In genomic region chr14:56812520-56813036, GRCm38 (mm10) we compare ENCODE assay signal across 8 mouse cellular contexts. TPM values are rescaled to one million over a fixed set of nuclear protein-coding genes. Genes with fewer than 3 reads are reported as not detected.
DNase-seq lines count a peak whose midpoint lies in the region; ATAC-seq lines count a peak whose summit lies in the region.

No protein-coding gene starts in this region.

- peak; percentile 87 for DNase-seq in adipocyte (ENCODE audit: low spot score)
- DNase-seq in embryo, embryonic 10 days (ENCODE audit: low spot score) = peak; percentile 85
- peak; percentile 60 for DNase-seq in gastrocnemius, postnatal 10 days
- DNase-seq in left cerebral cortex, postnatal 10 days (ENCODE audit: extremely low spot score in 1 of 2, low spot score in 2 of 2) = peak; percentile 78 to 80
- DNase-seq in right cerebral cortex, postnatal 36 days (ENCODE audit: low spot score in 2 of 2) = peak; percentile 68 to 70
- DNase-seq in yolk sac, embryonic 10.5 days (ENCODE audit: low spot score) = peak; percentile 83

- peak; percentile 41 for ATAC-seq in inflammation-experienced regulatory T-cells, adult 6 months
- peak; percentile 51 for ATAC-seq in megakaryocyte-erythroid progenitor cell, adult 5-6 weeks (replicated peaks; ENCODE audit: low FRiP score, low TSS enrichment, poor library complexity, severe bottlenecking)

- intact Hi-C loops in left cerebral cortex, postnatal 10 days (cut with DNase I) = loop anchor here (10.0 kb wide), 1 partner anchor 72 kb away; the partner anchor contains the start of gene Zmym2

RNA-seq across cellular contexts. Expression of gene Zmym5, which starts 1.1 kb away (rescaled TPM):
- 10 to 100 TPM; 18.9 to 24.3 TPM for total RNA-seq in gastrocnemius, postnatal 10 days (2021)
- 10 to 100 TPM; 47.0 to 64.4 (median 50.1) TPM for polyA plus RNA-seq in inflammation-experienced regulatory T-cells, adult 6 months (2017; shearing (Covaris generic))
- total RNA-seq in left cerebral cortex, postnatal 10 days (2021) = 10 to 100 TPM; 27.0 to 27.2 TPM
- total RNA-seq in megakaryocyte-erythroid progenitor cell, adult 5-6 weeks (2014; fragmentation: Nextera tagmentation) = 30.1 and 31.3 TPM in 2 replicates
- 24.9 and 41.6 TPM in 2 replicates for total RNA-seq in megakaryocyte-erythroid progenitor cell, adult 5-6 weeks (2017)

RNA-seq across cellular contexts. Expression of gene Pspc1, which starts 34.5 kb away (rescaled TPM):
- 10 to 100 TPM; 15.6 to 17.8 TPM for total RNA-seq in gastrocnemius, postnatal 10 days (2021)
- 10 to 100 TPM; 11.5 to 21.5 (median 18.4) TPM for polyA plus RNA-seq in inflammation-experienced regulatory T-cells, adult 6 months (2017; shearing (Covaris generic))
- total RNA-seq in left cerebral cortex, postnatal 10 days (2021) = 10 to 100 TPM; 70.5 to 80.4 TPM
- 74.0 and 114 TPM in 2 replicates for total RNA-seq in megakaryocyte-erythroid progenitor cell, adult 5-6 weeks (2014; fragmentation: Nextera tagmentation)
- 157 and 211 TPM in 2 replicates for total RNA-seq in megakaryocyte-erythroid progenitor cell, adult 5-6 weeks (2017)

Comparison
In these comparisons a context has a peak if more than half of its experiments do, and no peak if none do; other contexts are left out.
1. Peak in every context shown above with its lines: DNase-seq and ATAC-seq.